Mouse (Mus musculus) stomach, embryonic 14.5 days (tissue): ENCODE data around the gene Mblac1. TPM values are rescaled to one million over a fixed set of nuclear protein-coding genes. Genes with fewer than 3 reads are reported as not detected.

Source experiments
- ATAC-seq: fragments of 200-750 bp; cut with Nextera tagmentation; 2 replicates; pipeline ENCODE4 v1.8.0; 2017; ENCODE audit warnings: low read depth, moderate TSS enrichment; ENCODE audit not compliant: insufficient number of reproducible peaks, insufficient read depth, low FRiP score
- H3K27ac ChIP-seq: fragments of 300-500 bp; sonication (generic); 2 replicates; pipeline ENCODE4 v1.5.1; 2014; ENCODE audit warnings: mild to moderate bottlenecking, low read length, moderate library complexity, mixed read lengths
- H3K27me3 ChIP-seq: fragments of 300-500 bp; sonication (generic); 2 replicates; pipeline ENCODE4 v1.6.1; 2014; ENCODE audit warnings: low read length, control low read depth, mixed read lengths; ENCODE audit not compliant: control insufficient read depth, insufficient read depth
- H3K36me3 ChIP-seq: fragments of 300-500 bp; sonication (generic); 2 replicates; pipeline ENCODE4 v1.6.1; 2014; ENCODE audit warnings: mild to moderate bottlenecking, control low read depth, low read length, moderate library complexity, mixed read lengths; ENCODE audit not compliant: control insufficient read depth, insufficient read depth
- H3K4me1 ChIP-seq: fragments of 300-500 bp; sonication (generic); 2 replicates; pipeline ENCODE4 v1.6.1; 2014; ENCODE audit warnings: low read length, control low read depth, mixed read lengths; ENCODE audit not compliant: control insufficient read depth, insufficient read depth
- H3K4me2 ChIP-seq: fragments of 300-500 bp; sonication (generic); replicated peaks from 2 replicates; pipeline ENCODE4 v1.6.1; 2014; ENCODE audit warnings: low read depth, low read length, control low read depth
- H3K4me3 ChIP-seq: fragments of 300-500 bp; sonication (generic); 2 replicates; pipeline ENCODE4 v1.5.1; 2014; ENCODE audit warnings: low read depth, low read length, control low read depth
- H3K9ac ChIP-seq: fragments of 300-500 bp; sonication (generic); replicated peaks from 2 replicates; pipeline ENCODE4 v1.6.1; 2014; ENCODE audit warnings: low read depth, mild to moderate bottlenecking, control low read depth, low read length, moderate library complexity, mixed read lengths
- H3K9me3 ChIP-seq: fragments of 300-500 bp; sonication (generic); 2 replicates; pipeline ENCODE4 v1.6.1; 2016; ENCODE audit warnings: low read depth, low read length, control low read depth; ENCODE audit not compliant: control insufficient read depth
- WGBS: fragments of 180-500 bp; shearing (Covaris S2); extraction: QIAGEN DNeasy Blood & Tissue Kit; methylation state at CpG from one replicate; pipeline ENCODE4 v1.1.7; 2014; 5-methylcytosine and 5-hydroxymethylcytosine counted together
- polyA plus RNA-seq: library from polyadenylated mRNA; unstranded; fragments of >200 nt; fragmentation: Nextera tagmentation; extraction: Ambion mirVana; gene quantifications from 2 replicates; pipeline ENCODE4 v1.2.1, GENCODE M21; 2014

Mblac1 gene
- polyA plus RNA-seq, 1 experiment from 2014 or later, result 7.5 TPM

GRCm38 (mm10) chr5:138225700-138226099 is 31.6 kb downstream of the Mblac1 start, which contains the start of gene Nxpe5:
Nxpe5 (plus strand) TSS chr5:138225898.
- no peaks in the 10 kb centered on the region for H3K9me3 ChIP-seq
- H3K4me1 ChIP-seq, result no peaks in the 10 kb centered on the region
- no peak within 1 kb of the TSS for H3K4me3 ChIP-seq
- 57% methylated on average over 2 of the region's 2 CpGs for WGBS
- no peak within 1 kb of the TSS for H3K9ac ChIP-seq
- H3K27ac ChIP-seq, result no peak within 1 kb of the TSS
- no peak for ATAC-seq
- no peaks in the 10 kb centered on the region for H3K27me3 ChIP-seq
- H3K4me2 ChIP-seq, result no peak within 1 kb of the TSS
- no peaks in the 10 kb centered on the region for H3K36me3 ChIP-seq

- no peak overlapping the region for H3K9ac ChIP-seq
- no peaks in the 10 kb centered on the region for H3K36me3 ChIP-seq
- 75% methylated on average over 4 of the region's 4 CpGs for WGBS
- H3K4me3 ChIP-seq, result no peak overlapping the region
- H3K9me3 ChIP-seq, result no peaks in the 10 kb centered on the region
- no peak overlapping the region for H3K27ac ChIP-seq
- no peaks in the 10 kb centered on the region for H3K4me1 ChIP-seq
- H3K27me3 ChIP-seq, result no peaks in the 10 kb centered on the region
- no peak for ATAC-seq
- no peak overlapping the region for H3K4me2 ChIP-seq
These were observed 32.4 kb downstream of the Mblac1 start for GRCm38 (mm10) chr5:138226491-138226890.

GRCm38 (mm10) chr5:138227367-138227766 is 33.3 kb downstream of the Mblac1 start:
- no peak overlapping the region for H3K27ac ChIP-seq
- H3K4me3 ChIP-seq, result no peak overlapping the region
- 75% methylated on average over 2 of the region's 2 CpGs for WGBS
- ATAC-seq, result no peak
- no peak overlapping the region for H3K4me2 ChIP-seq
- H3K36me3 ChIP-seq, result no peaks in the 10 kb centered on the region
- H3K27me3 ChIP-seq, result no peaks in the 10 kb centered on the region
- no peaks in the 10 kb centered on the region for H3K4me1 ChIP-seq
- H3K9ac ChIP-seq, result no peak overlapping the region
- no peaks in the 10 kb centered on the region for H3K9me3 ChIP-seq

- ATAC-seq, result no peak
- H3K27ac ChIP-seq, result no peak overlapping the region
- no peak overlapping the region for H3K9ac ChIP-seq
- no peaks in the 10 kb centered on the region for H3K27me3 ChIP-seq
- no peaks in the 10 kb centered on the region for H3K36me3 ChIP-seq
- no peak overlapping the region for H3K4me3 ChIP-seq
- H3K4me2 ChIP-seq, result no peak overlapping the region
- no peaks in the 10 kb centered on the region for H3K9me3 ChIP-seq
- H3K4me1 ChIP-seq, result no peaks in the 10 kb centered on the region
- 55% methylated on average over 3 of the region's 3 CpGs for WGBS
These were observed 33.9 kb downstream of the Mblac1 start for GRCm38 (mm10) chr5:138228026-138228425.

GRCm38 (mm10) chr5:138229511-138229910 is 35.4 kb downstream of the Mblac1 start:
- WGBS, result 90% methylated on average over 3 of the region's 3 CpGs
- Histone ChIP-seq H3K4me2 (no peak overlapping the region), H3K4me3 (no peak overlapping the region), H3K36me3 (no peaks in the 10 kb centered on the region), H3K27ac (no peak overlapping the region), H3K9me3 (no peaks in the 10 kb centered on the region), H3K27me3 (no peaks in the 10 kb centered on the region), H3K9ac (no peak overlapping the region), H3K4me1 (no peaks in the 10 kb centered on the region)
- no peak for ATAC-seq

GRCm38 (mm10) chr5:138233778-138234177 is 39.7 kb downstream of the Mblac1 start:
- no peaks in the 10 kb centered on the region for H3K4me1 ChIP-seq
- 85% methylated on average over 2 of the region's 2 CpGs for WGBS
- H3K36me3 ChIP-seq, result no peaks in the 10 kb centered on the region
- no peak for ATAC-seq
- no peak overlapping the region for H3K4me3 ChIP-seq
- H3K27me3 ChIP-seq, result no peaks in the 10 kb centered on the region
- no peaks in the 10 kb centered on the region for H3K9me3 ChIP-seq
- no peak overlapping the region for H3K9ac ChIP-seq
- H3K4me2 ChIP-seq, result no peak overlapping the region
- no peak overlapping the region for H3K27ac ChIP-seq

GRCm38 (mm10) chr5:138234224-138234623 is 40.1 kb downstream of the Mblac1 start:
- no peaks in the 10 kb centered on the region for H3K36me3 ChIP-seq
- no peaks in the 10 kb centered on the region for H3K9me3 ChIP-seq
- H3K27ac ChIP-seq, result no peak overlapping the region
- no peaks in the 10 kb centered on the region for H3K27me3 ChIP-seq
- no peak overlapping the region for H3K9ac ChIP-seq
- no peak overlapping the region for H3K4me2 ChIP-seq
- H3K4me1 ChIP-seq, result no peaks in the 10 kb centered on the region
- ATAC-seq, result no peak
- no peak overlapping the region for H3K4me3 ChIP-seq

GRCm38 (mm10) chr5:138241511-138241910 is 47.4 kb downstream of the Mblac1 start:
- H3K9me3 ChIP-seq, result no peaks in the 10 kb centered on the region
- ATAC-seq, result no peak
- no peak overlapping the region for H3K4me3 ChIP-seq
- H3K36me3 ChIP-seq, result no peaks in the 10 kb centered on the region
- no peaks in the 10 kb centered on the region for H3K27me3 ChIP-seq
- H3K27ac ChIP-seq, result no peak overlapping the region
- H3K4me2 ChIP-seq, result no peak overlapping the region
- WGBS, result 23% methylated on average over 2 of the region's 2 CpGs
- H3K4me1 ChIP-seq, result no peaks in the 10 kb centered on the region
- H3K9ac ChIP-seq, result no peak overlapping the region
